Mouse (Mus musculus) left cerebral cortex, postnatal 14 days (tissue): ENCODE results near the gene Zfp622. TPM values are rescaled to one million over a fixed set of nuclear protein-coding genes. Genes with fewer than 3 reads are reported as not detected.

Source experiments
- DNase-seq, 2 experiments: peaks; one replicate each; pipeline ENCODE4 v3.0.0; 2021 to 2022; ENCODE audit warnings: low spot score in 2 of 2, mixed read lengths in 1 of 2
- intact Hi-C: fragments of 180-260 bp; cut with DNase I; formaldehyde crosslinking; loops from one replicate; pipeline ENCODE4 v1.15.1; 2025
- long read RNA-seq, 2 experiments: library from polyadenylated mRNA; stranded (forward); transcript quantifications; one replicate each; pipeline ENCODE4 v2.0.0; 2021
- total RNA-seq, 2 experiments: library from RNA; stranded (reverse); gene quantifications; 2 replicates each; pipeline ENCODE4 v1.2.3; 2021

Zfp622 gene
- 10 to 100 TPM; 39.0 to 41.8 TPM for total RNA-seq
- long read RNA-seq, experiment 1, transcript Zfp622-201 (6 exons, 2,802 nt), result major isoform, 59 of 62 reads
- long read RNA-seq, experiment 1, partial matches to known transcripts, result 3 of 62 reads
- long read RNA-seq, experiment 1, other reads (novel, unspliced or antisense), result 0 of 62 reads
- long read RNA-seq, experiment 2, transcript Zfp622-201 (6 exons, 2,802 nt), result major isoform, 48 of 52 reads
- long read RNA-seq, experiment 2, partial matches to known transcripts, result 4 of 52 reads
- long read RNA-seq, experiment 2, other reads (novel, unspliced or antisense), result 0 of 52 reads

GRCm38 (mm10) chr15:25984067-25984733 is at the start of gene Zfp622:
TSS of gene Zfp622 (plus strand) at chr15:25984366.
- peak; percentile 96 to 98 for DNase-seq
- intact Hi-C loops, result loop anchor here (5.0 kb wide), 1 partner anchor 1643 kb away; no protein-coding TSS in a partner anchor

- DNase-seq, result no peak
- intact Hi-C loops, result no loop called here
Measured at GRCm38 (mm10) chr15:25934411-25934810, 49.8 kb upstream of the Zfp622 start.

GRCm38 (mm10) chr15:25938496-25938895 is 45.7 kb upstream of the Zfp622 start:
- no peak for DNase-seq
- intact Hi-C loops, result no loop called here

- intact Hi-C loops, result loop anchor here (10.0 kb wide), 1 partner anchor 1356 kb away; no protein-coding TSS in a partner anchor
- peak in 1 of 2 experiments; percentile 58 for DNase-seq
Measured at GRCm38 (mm10) chr15:25940397-25941377, 43.5 kb upstream of the Zfp622 start.

- DNase-seq, result no peak
- intact Hi-C loops, result loop anchor here (10.0 kb wide), 1 partner anchor 1357 kb away; no protein-coding TSS in a partner anchor
Measured at GRCm38 (mm10) chr15:25941514-25941913, 42.7 kb upstream of the Zfp622 start.

- DNase-seq, result no peak
- intact Hi-C loops, result loop anchor here (10.0 kb wide), 1 partner anchor 1358 kb away; no protein-coding TSS in a partner anchor
Measured at GRCm38 (mm10) chr15:25942415-25942814, 41.8 kb upstream of the Zfp622 start.

- DNase-seq, result no peak
- intact Hi-C loops, result loop anchor here (10.0 kb wide), 1 partner anchor 1359 kb away; no protein-coding TSS in a partner anchor
Measured at GRCm38 (mm10) chr15:25943386-25944137, 40.6 kb upstream of the Zfp622 start.

- intact Hi-C loops, result loop anchor here (10.0 kb wide), 1 partner anchor 1360 kb away; no protein-coding TSS in a partner anchor
- DNase-seq, result no peak
Measured at GRCm38 (mm10) chr15:25945224-25945623, 38.9 kb upstream of the Zfp622 start.

GRCm38 (mm10) chr15:25946482-25946881 is 37.7 kb upstream of the Zfp622 start:
- no peak for DNase-seq
- intact Hi-C loops, result loop anchor here (10.0 kb wide), 1 partner anchor 1362 kb away; no protein-coding TSS in a partner anchor

- intact Hi-C loops, result loop anchor here (10.0 kb wide), 1 partner anchor 1363 kb away; no protein-coding TSS in a partner anchor
- no peak for DNase-seq
Measured at GRCm38 (mm10) chr15:25947383-25947782, 36.8 kb upstream of the Zfp622 start.

- DNase-seq, result peak in 1 of 2 experiments; percentile 52
- intact Hi-C loops, result loop anchor here (10.0 kb wide), 1 partner anchor 1364 kb away; no protein-coding TSS in a partner anchor
Measured at GRCm38 (mm10) chr15:25948257-25949223, 35.6 kb upstream of the Zfp622 start.

- no peak for DNase-seq
- intact Hi-C loops, result loop anchor here (10.0 kb wide), 1 partner anchor 1365 kb away; no protein-coding TSS in a partner anchor
Measured at GRCm38 (mm10) chr15:25949696-25950095, 34.5 kb upstream of the Zfp622 start.

GRCm38 (mm10) chr15:25950584-25950983 is 33.6 kb upstream of the Zfp622 start:
- DNase-seq, result no peak
- intact Hi-C loops, result no loop called here

GRCm38 (mm10) chr15:25951037-25951436 is 33.1 kb upstream of the Zfp622 start:
- intact Hi-C loops, result no loop called here
- DNase-seq, result no peak

GRCm38 (mm10) chr15:25956001-25956400 is 28.2 kb upstream of the Zfp622 start:
- DNase-seq, result no peak
- intact Hi-C loops, result loop anchor here (5.0 kb wide), 1 partner anchor 224 kb away; no protein-coding TSS in a partner anchor

- DNase-seq, result no peak
- intact Hi-C loops, result loop anchor here (5.0 kb wide), 1 partner anchor 224 kb away; no protein-coding TSS in a partner anchor
Measured at GRCm38 (mm10) chr15:25956422-25957117, 27.6 kb upstream of the Zfp622 start.
